Mouse (Mus musculus) heart, postnatal 10 days (tissue): Measurements from ENCODE around the gene Stpg4. TPM values are rescaled to one million over a fixed set of nuclear protein-coding genes. Genes with fewer than 3 reads are reported as not detected.

Source experiments
- DNase-seq, 2 experiments: peaks; one replicate each; pipeline ENCODE4 v3.0.0; 2021
- intact Hi-C: fragments of 180-260 bp; cut with DNase I; formaldehyde crosslinking; loops from one replicate; pipeline ENCODE4 v1.15.1; 2025
- total RNA-seq, 2 experiments: library from RNA; stranded (reverse); gene quantifications; 2 replicates each; pipeline ENCODE4 v1.2.3; 2021

The Stpg4 gene
- total RNA-seq, 2 experiments from 2014 or later: not detected

GRCm38 (mm10) chr17:87447612-87448200, 20.2 kb upstream of the Stpg4 start:
- intact Hi-C loops: loop anchor here (2.0 to 5.0 kb wide), 2 partner anchors 125 to 133 kb away; no protein-coding TSS in a partner anchor
- peak in 1 of 2 experiments; percentile 35 for DNase-seq

DNA sequence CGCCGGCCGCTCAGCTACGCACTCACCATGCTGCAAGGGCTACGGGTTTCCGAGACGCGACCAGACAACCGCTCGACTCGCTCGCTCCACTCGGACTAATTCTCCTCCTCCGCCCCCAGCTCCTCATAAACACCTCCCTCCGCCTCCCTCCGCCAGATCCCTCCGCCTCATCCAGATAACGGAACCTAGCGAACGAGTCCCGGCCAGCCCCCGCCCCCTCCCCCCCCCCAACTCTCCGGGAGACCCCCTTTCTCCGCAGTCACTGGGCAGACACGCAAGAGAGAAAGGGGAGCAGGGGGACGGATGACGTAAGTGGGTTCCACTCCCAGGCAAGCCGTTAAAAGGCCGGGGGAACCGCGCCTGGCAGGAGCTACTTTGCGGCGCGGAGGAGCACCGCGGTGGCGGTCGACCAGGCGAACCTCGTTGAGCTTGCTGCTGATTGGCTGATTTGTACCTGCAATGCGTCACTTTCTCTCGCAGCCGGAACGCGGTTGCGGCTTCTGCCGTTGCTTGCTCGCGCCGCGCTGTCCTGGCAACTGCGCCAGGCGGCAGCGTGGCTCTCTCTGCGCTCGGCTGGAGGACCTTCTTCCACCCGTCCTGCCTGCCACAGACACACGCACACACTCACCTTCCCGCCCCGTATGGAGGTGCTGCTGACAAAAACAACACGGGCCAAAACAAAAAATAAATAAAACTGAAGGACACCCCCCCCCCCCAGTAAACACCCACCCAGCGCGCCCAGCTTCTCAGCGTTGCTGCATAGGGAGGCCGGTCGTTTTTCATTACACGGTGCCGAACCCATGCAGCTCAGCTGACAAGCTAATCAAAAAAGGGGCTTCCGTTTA, 19.4 kb upstream of the Stpg4 start, which contains the start of gene Calm2:
Gene Calm2, minus strand, starts transcription at position 169 of the 845 bp plus-strand sequence.
- intact Hi-C loops: loop anchor here (1.0 to 5.0 kb wide), 3 partner anchors 83 to 132 kb away; no protein-coding TSS in a partner anchor
- peak; percentile 98 for DNase-seq

- intact Hi-C loops: loop anchor here (1.0 to 5.0 kb wide), 3 partner anchors 84 to 131 kb away; no protein-coding TSS in a partner anchor
- DNase-seq: peak; percentile 72 to 74
Measured at GRCm38 (mm10) chr17:87445917-87446766, 18.6 kb upstream of the Stpg4 start.

- peak in 1 of 2 experiments; percentile 25 for DNase-seq
- intact Hi-C loops: loop anchor here (5.0 kb wide), 1 partner anchor 127 kb away; no protein-coding TSS in a partner anchor
Measured at GRCm38 (mm10) chr17:87445337-87445916, 17.9 kb upstream of the Stpg4 start.

- intact Hi-C loops: loop anchor here (5.0 kb wide), 2 partner anchors 112 to 128 kb away; no protein-coding TSS in a partner anchor
- DNase-seq: no peak
Measured at GRCm38 (mm10) chr17:87444763-87445162, 17.2 kb upstream of the Stpg4 start.

DNA sequence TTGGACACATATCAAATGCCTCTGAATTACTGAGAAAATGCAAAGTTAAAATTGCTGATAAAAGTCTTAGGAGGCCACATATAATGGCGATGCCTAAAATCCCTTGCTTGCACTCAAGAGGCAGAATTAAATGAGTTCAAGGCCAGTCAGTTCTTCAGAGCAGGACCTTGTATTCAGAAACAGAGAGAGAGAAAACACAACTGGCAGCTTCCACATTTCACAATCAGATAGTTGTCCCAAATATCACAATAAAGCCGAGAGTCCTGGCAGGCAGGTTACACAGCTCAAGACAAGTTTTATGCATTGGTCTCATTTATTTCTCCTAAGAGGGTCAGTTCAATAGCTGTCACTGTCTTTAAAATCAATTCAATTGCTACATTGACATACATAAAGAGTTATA, 14.0 kb upstream of the Stpg4 start:
- intact Hi-C loops: loop anchor here (5.0 kb wide), 1 partner anchor 109 kb away; no protein-coding TSS in a partner anchor
- no peak for DNase-seq

GRCm38 (mm10) chr17:87439441-87439840, 11.9 kb upstream of the Stpg4 start:
- intact Hi-C loops: no loop called here
- DNase-seq: no peak

- intact Hi-C loops: no loop called here
- DNase-seq: no peak
Measured at GRCm38 (mm10) chr17:87433929-87434328, 6.4 kb upstream of the Stpg4 start.

- DNase-seq: no peak
- intact Hi-C loops: no loop called here
Measured at GRCm38 (mm10) chr17:87432743-87433142, 5.2 kb upstream of the Stpg4 start.

- intact Hi-C loops: no loop called here
- DNase-seq: no peak
Measured at GRCm38 (mm10) chr17:87432314-87432713, 4.8 kb upstream of the Stpg4 start.

- no peak for DNase-seq
- intact Hi-C loops: loop anchor here (5.0 kb wide), 1 partner anchor 112 kb away; no protein-coding TSS in a partner anchor
Measured at GRCm38 (mm10) chr17:87429431-87429830, 1.9 kb upstream of the Stpg4 start.

- DNase-seq: no peak
Measured at GRCm38 (mm10) chr17:87418082-87418481, 9.5 kb downstream of the Stpg4 start.

GRCm38 (mm10) chr17:87406646-87407045, 20.9 kb downstream of the Stpg4 start:
- intact Hi-C loops: no loop called here
- DNase-seq: no peak

More at GRCm38 (mm10) chr17:87418082-87418481, 9.5 kb downstream of the Stpg4 start:
- intact Hi-C loops: no loop called here

GRCm38 (mm10) chr17:87405576-87405975, 22.0 kb downstream of the Stpg4 start:
- no peak for DNase-seq
- intact Hi-C loops: no loop called here

DNA sequence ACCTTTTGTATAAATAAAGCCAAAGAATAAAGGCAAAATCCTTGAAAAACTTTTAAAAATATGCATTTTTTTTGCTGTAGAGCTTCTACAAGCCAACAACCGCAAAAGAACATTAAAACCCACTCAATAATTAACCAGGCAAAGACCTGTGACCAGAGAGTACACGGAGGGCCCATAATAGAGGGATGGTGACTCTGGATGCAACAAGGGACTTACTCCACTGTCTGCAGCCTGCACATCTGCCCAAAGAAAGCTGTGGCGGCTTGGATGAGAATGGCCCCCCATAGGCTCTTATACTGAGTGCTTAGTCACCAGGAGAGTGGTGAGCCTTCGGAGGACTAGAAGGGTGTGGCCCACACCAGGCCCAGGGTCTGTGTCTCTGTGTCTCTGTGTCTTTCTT, 24.1 kb downstream of the Stpg4 start:
- intact Hi-C loops: no loop called here
- no peak for DNase-seq

- intact Hi-C loops: no loop called here
- DNase-seq: no peak
Measured at GRCm38 (mm10) chr17:87402444-87402843, 25.1 kb downstream of the Stpg4 start.

DNA sequence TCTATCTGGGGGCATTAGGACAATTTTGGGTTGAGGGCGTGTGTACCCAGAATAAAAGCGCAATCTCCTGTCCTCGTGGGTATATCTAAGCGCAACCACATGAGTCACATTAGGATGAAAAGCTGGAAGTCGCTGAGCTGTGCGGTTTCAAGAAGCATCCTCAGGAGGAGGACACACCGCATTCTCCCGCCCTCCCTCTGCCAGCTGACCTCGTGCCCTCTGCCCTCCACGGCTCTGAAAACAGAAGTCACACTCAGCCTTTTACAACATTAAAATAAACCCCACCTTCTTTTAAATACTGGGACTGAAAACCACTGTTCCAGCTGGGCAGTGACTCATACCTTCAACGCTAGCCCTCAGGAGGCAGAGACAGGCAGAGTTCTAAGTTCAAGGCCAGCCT, 30.5 kb downstream of the Stpg4 start:
- no peak for DNase-seq

DNA sequence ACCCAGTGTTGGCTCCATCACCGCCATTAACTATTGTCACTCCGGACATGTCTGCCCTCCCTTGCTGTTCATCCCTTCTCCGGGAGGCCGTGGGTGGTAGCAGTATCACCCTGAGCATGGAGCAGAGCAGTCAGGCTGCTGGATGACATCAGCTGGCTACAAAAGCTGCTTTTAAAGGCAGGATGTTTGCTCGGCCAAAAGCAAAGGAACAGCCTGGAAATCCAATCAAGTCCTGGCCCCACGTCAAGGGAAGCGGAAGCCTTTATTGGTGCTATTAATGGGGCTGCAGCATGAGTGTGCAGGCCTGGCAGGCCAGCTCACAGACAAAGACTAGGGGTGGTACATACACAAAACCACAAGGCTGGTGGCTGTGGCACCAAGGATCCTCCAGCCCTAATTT, 36.3 kb downstream of the Stpg4 start:
- intact Hi-C loops: loop anchor here (5.0 kb wide), 1 partner anchor 39 kb away; no protein-coding TSS in a partner anchor
- peak; percentile 77 to 80 for DNase-seq

More for the DNA sequence above, 30.5 kb downstream of the Stpg4 start:
- intact Hi-C loops: no loop called here

GRCm38 (mm10) chr17:87387068-87387467, 40.5 kb downstream of the Stpg4 start:
- DNase-seq: peak; percentile 61 to 65

DNA sequence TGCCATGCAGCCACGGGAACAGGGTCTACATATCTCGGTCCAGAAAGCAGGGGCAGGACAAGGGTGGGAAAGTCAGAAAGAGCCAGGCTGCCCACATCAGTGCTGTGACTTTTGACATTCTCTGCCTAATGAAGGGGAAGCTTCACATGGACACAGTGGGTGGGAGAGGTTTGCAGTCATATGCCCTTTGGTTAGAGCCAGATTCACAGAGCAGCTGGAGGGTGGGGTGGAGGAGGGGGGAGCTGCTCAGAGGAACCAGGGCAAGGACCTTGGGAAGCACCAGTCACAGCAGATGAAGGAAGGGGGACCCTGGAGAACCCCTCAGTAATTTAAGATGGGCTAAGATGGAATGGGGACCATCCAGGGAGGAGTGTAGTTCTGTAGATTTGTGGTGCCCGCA, 41.7 kb downstream of the Stpg4 start:
- intact Hi-C loops: no loop called here

More at GRCm38 (mm10) chr17:87387068-87387467, 40.5 kb downstream of the Stpg4 start:
- intact Hi-C loops: no loop called here

More for the DNA sequence above, 41.7 kb downstream of the Stpg4 start:
- DNase-seq: no peak
